24 mouse cellular contexts compared by ENCODE assay signal in genomic region chr5:139211737-139212385, GRCm38 (mm10). TPM values are rescaled to one million over a fixed set of nuclear protein-coding genes. Genes with fewer than 3 reads are reported as not detected.
A peak's percentile ranks its signal among the peaks of the same experiment; 100 is the strongest.
DNase-seq lines count a peak whose midpoint lies in the region; ATAC-seq and TF ChIP-seq lines count a peak whose summit lies in the region.
"Had no signal": no experiment of that assay in that cellular context is flagged by ENCODE, and none has a peak within 500 bp of the region (broad histone marks: within the 10 kb centered on the region; RNA-seq: fewer than 3 reads in every experiment).

No protein-coding gene starts in this region.

- H3K27ac ChIP-seq in kidney, adult 2 months (ENCODE audit: insufficient read depth, low read depth, low read length), result no peak overlapping the region
- no peak overlapping the region for H3K27ac ChIP-seq in kidney, embryonic 14.5 days (ENCODE audit: low read depth, low read length)
- H3K27ac ChIP-seq in midbrain, embryonic 11.5 days (ENCODE audit: low read depth, low read length), result no peak overlapping the region
- no peak overlapping the region for H3K27ac ChIP-seq in midbrain, postnatal 0 days (ENCODE audit: low read depth, low read length)
- H3K27ac ChIP-seq: embryonic facial prominence, embryonic 12.5 days; heart, adult 2 months; heart, embryonic 13.5 days; hindbrain, embryonic 12.5 days; hindbrain, postnatal 0 days; limb, embryonic 13.5 days; midbrain, embryonic 13.5 days had no signal

- no peak overlapping the region for H3K4me3 ChIP-seq in kidney, adult 2 months (ENCODE audit: insufficient read depth, low read depth, low read length)
- H3K4me3 ChIP-seq in kidney, embryonic 14.5 days (ENCODE audit: low read length), result no peak overlapping the region
- no peak overlapping the region for H3K4me3 ChIP-seq in midbrain, embryonic 11.5 days (ENCODE audit: low read depth, low read length)
- no peak overlapping the region for H3K4me3 ChIP-seq in midbrain, postnatal 0 days (ENCODE audit: low read depth, low read length)
- H3K4me3 ChIP-seq: embryonic facial prominence, embryonic 12.5 days; heart, adult 2 months; heart, embryonic 13.5 days; hindbrain, embryonic 12.5 days; limb, embryonic 13.5 days; megakaryocyte, embryonic 14.5 days; midbrain, embryonic 13.5 days had no signal

- H3K9ac ChIP-seq in kidney, embryonic 14.5 days (ENCODE audit: low read depth, low read length), result no peak overlapping the region
- no peak overlapping the region for H3K9ac ChIP-seq in midbrain, embryonic 11.5 days (ENCODE audit: low read length)
- H3K9ac ChIP-seq in midbrain, postnatal 0 days (replicated peaks; ENCODE audit: low read length, poor library complexity, severe bottlenecking), result no peak overlapping the region
- H3K9ac ChIP-seq: embryonic facial prominence, embryonic 12.5 days; heart, embryonic 13.5 days; hindbrain, embryonic 12.5 days; limb, embryonic 13.5 days; midbrain, embryonic 13.5 days had no signal

- peaks cover 15% of the 10 kb centered on the region for H3K4me1 ChIP-seq in kidney, adult 2 months (ENCODE audit: control insufficient read depth, insufficient read depth, low read length)
- no peaks in the 10 kb centered on the region for H3K4me1 ChIP-seq in kidney, embryonic 14.5 days (ENCODE audit: control insufficient read depth, insufficient read depth, low read length)
- no peaks in the 10 kb centered on the region for H3K4me1 ChIP-seq in midbrain, embryonic 11.5 days (ENCODE audit: control insufficient read depth, insufficient read depth, low read length)
- no peaks in the 10 kb centered on the region for H3K4me1 ChIP-seq in midbrain, postnatal 0 days (ENCODE audit: insufficient read depth, low read length)
- H3K4me1 ChIP-seq: embryonic facial prominence, embryonic 12.5 days; hindbrain, embryonic 12.5 days; limb, embryonic 13.5 days had no signal

- H3K27me3 ChIP-seq in kidney, adult 2 months (replicated peaks; ENCODE audit: control insufficient read depth, insufficient read depth, low read length), result no peaks in the 10 kb centered on the region
- no peaks in the 10 kb centered on the region for H3K27me3 ChIP-seq in kidney, embryonic 14.5 days (ENCODE audit: control insufficient read depth, insufficient read depth, low read length)
- H3K27me3 ChIP-seq in midbrain, embryonic 11.5 days (ENCODE audit: control insufficient read depth, insufficient read depth, low read length), result no peaks in the 10 kb centered on the region
- no peaks in the 10 kb centered on the region for H3K27me3 ChIP-seq in midbrain, postnatal 0 days (ENCODE audit: insufficient read depth, low read length)
- H3K27me3 ChIP-seq: embryonic facial prominence, embryonic 12.5 days; heart, embryonic 13.5 days; hindbrain, embryonic 12.5 days; limb, embryonic 13.5 days; megakaryocyte, embryonic 14.5 days; midbrain, embryonic 13.5 days; Patski had no signal

- ATAC-seq in cerebellum, adult (ENCODE audit: insufficient number of reproducible peaks, low FRiP score, low TSS enrichment), result no peak
- no peak for ATAC-seq in kidney, embryonic 14.5 days (ENCODE audit: low FRiP score, low TSS enrichment)
- no peak for ATAC-seq in midbrain, embryonic 11.5 days (ENCODE audit: low FRiP score)
- ATAC-seq in midbrain, postnatal 0 days (ENCODE audit: low FRiP score), result no peak
- ATAC-seq: forebrain, embryonic 14.5 days; hindbrain, postnatal 0 days; intestine, postnatal 0 days; midbrain, embryonic 13.5 days; Patski had no signal

- no peak overlapping the region for H3K4me2 ChIP-seq in kidney, embryonic 14.5 days (replicated peaks; ENCODE audit: low read depth, low read length)
- no peak overlapping the region for H3K4me2 ChIP-seq in midbrain, embryonic 11.5 days
- no peak overlapping the region for H3K4me2 ChIP-seq in midbrain, postnatal 0 days (ENCODE audit: low read depth, low read length, poor library complexity, severe bottlenecking)
- H3K4me2 ChIP-seq: embryonic facial prominence, embryonic 12.5 days; heart, embryonic 13.5 days; hindbrain, embryonic 12.5 days; limb, embryonic 13.5 days; liver, embryonic 11.5 days; midbrain, embryonic 13.5 days had no signal

- peaks cover 2% of the 10 kb centered on the region; the same call in 1 of the 2 replicates for H3K36me3 ChIP-seq in kidney, adult 2 months (ENCODE audit: control insufficient read depth, insufficient read depth, low read length)
- peaks cover 28% of the 10 kb centered on the region for H3K36me3 ChIP-seq in kidney, embryonic 14.5 days (ENCODE audit: control insufficient read depth, insufficient read depth, low read length)
- peaks cover 4% of the 10 kb centered on the region; the same call in 1 of the 2 replicates for H3K36me3 ChIP-seq in midbrain, embryonic 11.5 days (ENCODE audit: control insufficient read depth, insufficient read depth, low read length)
- peaks cover 32% of the 10 kb centered on the region for H3K36me3 ChIP-seq in midbrain, postnatal 0 days (ENCODE audit: insufficient read depth, low read length)

- TF ChIP-seq POLR2A in kidney, adult 2 months (IDR thresholded peaks at IDR 0.05; ENCODE audit: low read depth, low read length), result no peak

- TF ChIP-seq CTCF in kidney, adult 2 months (conservative IDR thresholded peaks at IDR 0.05; ENCODE audit: insufficient read depth, insufficient read length, low read depth, low read length), result no peak
- TF ChIP-seq CTCF in midbrain, postnatal 0 days (IDR thresholded peaks at IDR 0.05), result no peak

- H3K9me3 ChIP-seq in kidney, embryonic 14.5 days (ENCODE audit: control insufficient read depth, low read length), result no peaks in the 10 kb centered on the region
- no peaks in the 10 kb centered on the region for H3K9me3 ChIP-seq in midbrain, embryonic 11.5 days (ENCODE audit: control insufficient read depth, low read length)
- H3K9me3 ChIP-seq in midbrain, postnatal 0 days (ENCODE audit: low read length), result no peaks in the 10 kb centered on the region
- H3K9me3 ChIP-seq: embryonic facial prominence, embryonic 12.5 days; heart, embryonic 13.5 days; hindbrain, embryonic 12.5 days; limb, embryonic 13.5 days; megakaryocyte, embryonic 14.5 days; midbrain, embryonic 13.5 days had no signal

- WGBS in kidney, adult 2 months, result 73% methylated on average over 11 of the region's 11 CpGs
- 94% methylated on average over 11 of the region's 11 CpGs for WGBS in kidney, embryonic 14.5 days
- 95% methylated on average over 11 of the region's 11 CpGs for WGBS in midbrain, embryonic 11.5 days
- WGBS in midbrain, postnatal 0 days, result 91% methylated on average over 11 of the region's 11 CpGs

- peak; percentile 30 to 54 for DNase-seq in cerebellum, postnatal 25 days
- DNase-seq in kidney, adult 2 months, result peak; percentile 33
- DNase-seq in midbrain, embryonic 11.5 days (ENCODE audit: low spot score, missing footprints), result peak; percentile 33
- no peak for DNase-seq in midbrain, postnatal 0 days (ENCODE audit: low spot score)
- DNase-seq in embryo, embryonic 10.5 days (ENCODE audit: low spot score), result no peak
- DNase-seq: adrenal gland, postnatal 10 days; cerebellum, adult 11 months; embryo, embryonic 11 days; heart, adult 2 months; kidney, postnatal 4 days; thymus, postnatal 14 days had no signal

RNA-seq across cellular contexts. Expression of gene Sun1, which starts 11.4 kb away (rescaled TPM):
- 40.0 and 41.0 TPM in 2 replicates for polyA plus RNA-seq in kidney, adult 2 months (2012; rRNA removed)
- polyA plus RNA-seq in kidney, embryonic 14.5 days (2014; fragmentation: Nextera tagmentation; extraction: Ambion mirVana), result 29.2 and 59.5 TPM in 2 replicates
- polyA plus RNA-seq in midbrain, embryonic 11.5 days (2014; fragmentation: Nextera tagmentation; extraction: Ambion mirVana), result 41.9 and 44.6 TPM in 2 replicates
- total RNA-seq in midbrain, postnatal 0 days (2014; rRNA removed), result 63.6 and 75.0 TPM in 2 replicates
- polyA plus RNA-seq in midbrain, postnatal 0 days (2015; fragmentation: Nextera tagmentation; extraction: Ambion mirVana), result 32.1 and 35.3 TPM in 2 replicates

RNA-seq across cellular contexts. Expression of gene Get4, which starts 40.3 kb away (rescaled TPM):
- 79.3 and 96.2 TPM in 2 replicates for polyA plus RNA-seq in kidney, adult 2 months (2012; rRNA removed)
- polyA plus RNA-seq in kidney, embryonic 14.5 days (2014; fragmentation: Nextera tagmentation; extraction: Ambion mirVana), result 132 and 156 TPM in 2 replicates
- 118 and 123 TPM in 2 replicates for polyA plus RNA-seq in midbrain, embryonic 11.5 days (2014; fragmentation: Nextera tagmentation; extraction: Ambion mirVana)
- 48.5 and 48.9 TPM in 2 replicates for total RNA-seq in midbrain, postnatal 0 days (2014; rRNA removed)
- 135 and 142 TPM in 2 replicates for polyA plus RNA-seq in midbrain, postnatal 0 days (2015; fragmentation: Nextera tagmentation; extraction: Ambion mirVana)

Comparison
In these comparisons a context has a peak if more than half of its experiments do, and no peak if none do; other contexts are left out.
1. DNase-seq: peak in cerebellum, postnatal 25 days (2 of 2), kidney, adult 2 months (single experiment) and midbrain, embryonic 11.5 days (single experiment); none in midbrain, postnatal 0 days (single experiment) and embryo, embryonic 10.5 days (single experiment).